Comparison of ENCODE assay signal across 8 mouse cellular contexts in genomic region chr12:16653332-16654093, GRCm38 (mm10). TPM values are rescaled to one million over a fixed set of nuclear protein-coding genes. Genes with fewer than 3 reads are reported as not detected.
DNase-seq lines count a peak whose midpoint lies in the region; ATAC-seq and TF ChIP-seq lines count a peak whose summit lies in the region.

Gene Ntsr2, plus strand, starts transcription at chr12:16653382.

- no peak for TF ChIP-seq POLR2A in ES-Bruce4 (IDR thresholded peaks at IDR 0.05; ENCODE audit: insufficient read depth, low read length)
- no peak for TF ChIP-seq POLR2A in cerebellum, adult 2 months (IDR thresholded peaks at IDR 0.05; ENCODE audit: borderline replicate concordance, insufficient read depth, low read length)

- TF ChIP-seq EP300 in ES-Bruce4 (IDR thresholded peaks at IDR 0.05; ENCODE audit: insufficient read depth, low read depth, low read length): no peak

- ATAC-seq in frontal cortex, adult (ENCODE audit: low TSS enrichment): peak; percentile 69

- WGBS in cerebellum, adult 2 months: 3% methylated on average over 58 of the region's 58 CpGs

- peaks cover 5% of the 10 kb centered on the region for H3K27me3 ChIP-seq in ES-Bruce4 (ENCODE audit: control insufficient read depth, insufficient read depth, low read length, poor library complexity, severe bottlenecking)
- H3K27me3 ChIP-seq in cerebellum, adult 2 months (ENCODE audit: control insufficient read depth, insufficient read depth, low read length): no peaks in the 10 kb centered on the region

- H3K36me3 ChIP-seq in ES-Bruce4 (ENCODE audit: control insufficient read depth, insufficient read depth, low read length, poor library complexity, severe bottlenecking): no peaks in the 10 kb centered on the region

- H3K4me1 ChIP-seq in ES-Bruce4 (ENCODE audit: control insufficient read depth, insufficient read depth, low read length): no peaks in the 10 kb centered on the region
- H3K4me1 ChIP-seq in cerebellum, adult 2 months (ENCODE audit: control insufficient read depth, insufficient read depth, low read length): no peaks in the 10 kb centered on the region

- no peaks in the 10 kb centered on the region for H3K9me3 ChIP-seq in ES-Bruce4 (replicated peaks; ENCODE audit: control insufficient read depth, insufficient read depth, low read length, poor library complexity, severe bottlenecking)

- TF ChIP-seq CTCF in ES-Bruce4 (IDR thresholded peaks at IDR 0.05; ENCODE audit: low read depth, low read length): no peak
- TF ChIP-seq CTCF in cerebellum, adult 2 months (IDR thresholded peaks at IDR 0.05; ENCODE audit: borderline replicate concordance, insufficient read depth, low read depth, low read length): no peak
- TF ChIP-seq CTCF in layer of hippocampus, adult 2 months (conservative IDR thresholded peaks at IDR 0.05): no peak

- no peak within 1 kb of the TSS for H3K9ac ChIP-seq in ES-Bruce4 (ENCODE audit: low read depth, poor library complexity, severe bottlenecking)

- peak; percentile 45 for DNase-seq in cerebellum, adult 2 months
- peak; percentile 91 for DNase-seq in heart, postnatal 4 days
- peak; percentile 66 to 68 for DNase-seq in layer of hippocampus, adult 2 months (ENCODE audit: low spot score in 2 of 2)
- DNase-seq in lung, adult 18-20 months: peak; percentile 67 to 68
- DNase-seq in ovary, postnatal 10 days (ENCODE audit: low spot score): peak; percentile 72
- DNase-seq in urinary bladder, adult 18-20 months (ENCODE audit: low spot score in 2 of 2): peak; percentile 50 to 77

- peak within 1 kb of the TSS; percentile 11 for H3K4me3 ChIP-seq in ES-Bruce4 (ENCODE audit: low read depth, low read length)
- peak within 1 kb of the TSS; percentile 28 for H3K4me3 ChIP-seq in cerebellum, adult 2 months (replicated peaks; ENCODE audit: insufficient read depth, low read depth, low read length)
- peak within 1 kb of the TSS; percentile 53 for H3K4me3 ChIP-seq in layer of hippocampus, adult 2 months

- no peak within 1 kb of the TSS for H3K27ac ChIP-seq in ES-Bruce4 (ENCODE audit: insufficient read depth, low read length)
- no peak within 1 kb of the TSS for H3K27ac ChIP-seq in cerebellum, adult 2 months (ENCODE audit: insufficient read depth, low read length)
- peak within 1 kb of the TSS; percentile 80 for H3K27ac ChIP-seq in layer of hippocampus, adult 2 months

RNA-seq across cellular contexts. Expression of gene Ntsr2, which starts in this region (rescaled TPM):
- not detected in 2 replicates for polyA plus RNA-seq in ES-Bruce4 (2011; ENCODE audit: insufficient read depth, insufficient read length, low read depth, missing spikeins)
- polyA plus RNA-seq in cerebellum, adult 2 months (2012; rRNA removed): 243 and 262 TPM in 2 replicates
- 1 to 10 TPM; 2.2 to 2.3 TPM for total RNA-seq in heart, postnatal 4 days (2021)
- total RNA-seq in layer of hippocampus, adult 2 months (2021): 100 to 1,000 TPM; 189 to 208 TPM

Comparison
In these comparisons a context has a peak if more than half of its experiments do, and no peak if none do; other contexts are left out.
1. RNA of gene Ntsr2 (total RNA-seq): 189 to 208 TPM in layer of hippocampus, adult 2 months; 2.2 to 2.3 TPM in heart, postnatal 4 days; every median in the first group is over 10 times any median in the second.
2. RNA of gene Ntsr2 (polyA plus RNA-seq): 243 to 262 TPM in cerebellum, adult 2 months; not detected in ES-Bruce4; every median in the first group is over 100 times any median in the second.
3. Peak in every context shown above with its lines, with median percentiles within 50 percentile points of each other: H3K4me3 ChIP-seq and DNase-seq.